Comparison of ENCODE assay signal across 13 mouse cellular contexts in genomic region chr3:122528477-122528876, GRCm38 (mm10).
"Had no signal": no experiment of that assay in that cellular context is flagged by ENCODE, and none has a peak within 500 bp of the region (broad histone marks: within the 10 kb centered on the region; RNA-seq: fewer than 3 reads in every experiment).

No protein-coding gene starts in this region.

- H3K27ac ChIP-seq: kidney, postnatal 0 days; layer of hippocampus, adult 2 months; limb, embryonic 12.5 days; limb, embryonic 15.5 days had no signal

- H3K9me3 ChIP-seq: limb, embryonic 12.5 days; limb, embryonic 15.5 days had no signal

- H3K4me3 ChIP-seq: layer of hippocampus, adult 2 months; limb, embryonic 12.5 days; limb, embryonic 15.5 days had no signal

- H3K27me3 ChIP-seq: limb, embryonic 12.5 days; limb, embryonic 15.5 days had no signal

- H3K9ac ChIP-seq: limb, embryonic 12.5 days; limb, embryonic 15.5 days had no signal

- H3K36me3 ChIP-seq: limb, embryonic 12.5 days had no signal

- H3K4me2 ChIP-seq: limb, embryonic 12.5 days; limb, embryonic 15.5 days; midbrain, embryonic 11.5 days had no signal

- H3K4me1 ChIP-seq: limb, embryonic 15.5 days had no signal

- DNase-seq: kidney, adult 2 months; kidney, postnatal 25 days; layer of hippocampus, adult 9-11 months; lung, adult 2 months; lung, postnatal 14 days; lung, postnatal 4 days; midbrain, embryonic 14.5 days; thymus, postnatal 25 days had no signal
